Mouse (Mus musculus) forebrain, embryonic 10.5 days (tissue): ENCODE measurements around the gene Hoxd8. TPM values are rescaled to one million over a fixed set of nuclear protein-coding genes. Genes with fewer than 3 reads are reported as not detected.

Source experiments
- DNase-seq: peaks from one replicate; pipeline ENCODE4 v3.0.0-alpha.2; 2017; ENCODE audit warnings: low spot score; ENCODE audit errors: extremely low spot score
- H3K27ac ChIP-seq: fragments of 300-500 bp; sonication (generic); 2 replicates; pipeline ENCODE4 v1.5.1; 2016; ENCODE audit warnings: mild to moderate bottlenecking
- H3K27me3 ChIP-seq: fragments of 300-500 bp; sonication (generic); 2 replicates; pipeline ENCODE4 v1.6.1; 2016; ENCODE audit warnings: mild to moderate bottlenecking; ENCODE audit not compliant: poor library complexity, severe bottlenecking
- H3K36me3 ChIP-seq: fragments of 300-500 bp; sonication (generic); replicated peaks from 2 replicates; pipeline ENCODE4 v1.6.1; 2016; ENCODE audit warnings: mild to moderate bottlenecking, moderate library complexity
- H3K4me1 ChIP-seq: fragments of 300-500 bp; sonication (generic); 2 replicates; pipeline ENCODE4 v1.6.1; 2016
- H3K4me3 ChIP-seq: fragments of 300-500 bp; sonication (generic); 2 replicates; pipeline ENCODE4 v1.5.1; 2016; ENCODE audit warnings: mild to moderate bottlenecking, moderate library complexity
- H3K9me3 ChIP-seq: fragments of 300-500 bp; sonication (generic); 2 replicates; pipeline ENCODE4 v1.6.1; 2016; ENCODE audit warnings: mild to moderate bottlenecking, moderate library complexity
- WGBS: fragments of 180-500 bp; shearing (Covaris S2); methylation state at CpG from one replicate; pipeline ENCODE4 v1.1.7; 2016; 5-methylcytosine and 5-hydroxymethylcytosine counted together
- polyA plus RNA-seq: library from polyadenylated mRNA; unstranded; fragments of >200 nt; fragmentation: Nextera tagmentation; extraction: Ambion mirVana; gene quantifications from 2 replicates; pipeline ENCODE4 v1.2.1, GENCODE M21; 2016

The Hoxd8 gene
- polyA plus RNA-seq, 1 experiment from 2014 or later, result not detected

- H3K9me3 ChIP-seq, result no peaks in the 10 kb centered on the region
- peaks cover 100% of the 10 kb centered on the region for H3K27me3 ChIP-seq
- H3K4me1 ChIP-seq, result peaks cover 7% of the 10 kb centered on the region
- H3K36me3 ChIP-seq, result no peaks in the 10 kb centered on the region
- DNase-seq, result peak; percentile 45
- no peak overlapping the region for H3K27ac ChIP-seq
- no peak overlapping the region for H3K4me3 ChIP-seq
- WGBS, result under 1% methylated on average over 17 of the region's 17 CpGs
Measured at GRCm38 (mm10) chr2:74725171-74725570, 20.8 kb downstream of the Hoxd8 start.

- Histone ChIP-seq H3K4me3 (peak within 1 kb of the TSS; percentile 36), H3K27me3 (peaks cover 100% of the 10 kb centered on the region), H3K36me3 (no peaks in the 10 kb centered on the region), H3K27ac (no peak within 1 kb of the TSS), H3K9me3 (no peaks in the 10 kb centered on the region), H3K4me1 (peaks cover 7% of the 10 kb centered on the region)
- peak; percentile 34 for DNase-seq
- WGBS, result 3% methylated on average over 5 of the region's 5 CpGs
Measured at GRCm38 (mm10) chr2:74726551-74726950, 22.1 kb downstream of the Hoxd8 start, which contains the start of gene Gm28230. Gene Gm28230, plus strand, starts transcription at chr2:74726728.

DNA sequence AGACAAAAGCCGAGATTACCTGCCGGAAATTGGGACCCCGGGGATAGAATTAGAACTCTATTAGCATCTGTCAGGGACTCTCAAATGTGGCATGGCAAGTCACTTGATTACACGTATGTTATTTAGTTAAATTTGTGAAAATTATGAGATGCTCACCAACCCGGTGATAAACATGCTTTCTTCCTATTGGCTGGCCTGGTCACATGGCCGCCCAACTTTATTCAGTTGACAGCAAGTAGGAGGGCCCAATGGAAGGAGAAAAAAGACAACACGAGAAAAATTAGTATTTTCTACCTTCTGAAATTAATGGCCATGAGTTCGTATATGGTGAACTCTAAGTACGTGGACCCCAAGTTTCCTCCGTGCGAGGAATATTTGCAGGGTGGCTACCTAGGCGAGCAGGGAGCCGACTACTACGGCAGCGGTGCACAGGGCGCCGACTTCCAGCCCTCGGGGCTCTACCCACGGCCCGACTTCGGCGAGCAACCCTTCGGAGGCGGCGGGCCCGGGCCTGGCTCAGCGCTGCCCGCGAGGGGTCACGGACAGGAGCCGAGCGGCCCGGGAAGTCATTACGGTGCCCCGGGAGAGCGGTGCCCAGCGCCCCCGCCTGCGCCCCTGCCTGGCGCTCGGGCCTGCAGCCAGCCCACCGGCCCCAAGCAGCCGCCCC is 22.7 kb downstream of the Hoxd8 start:
- DNase-seq, result peak; percentile 40
- no peak overlapping the region for H3K27ac ChIP-seq

GRCm38 (mm10) chr2:74727640-74728302 is 23.4 kb downstream of the Hoxd8 start:
- under 1% methylated on average over 25 of the region's 25 CpGs for WGBS
- Histone ChIP-seq H3K27me3 (peaks cover 100% of the 10 kb centered on the region), H3K9me3 (no peaks in the 10 kb centered on the region), H3K36me3 (no peaks in the 10 kb centered on the region), H3K27ac (no peak overlapping the region), H3K4me1 (peaks cover 7% of the 10 kb centered on the region), H3K4me3 (peak overlapping the region; percentile 36)
- no peak for DNase-seq

More for the DNA sequence above, 22.7 kb downstream of the Hoxd8 start:
- H3K36me3 ChIP-seq, result no peaks in the 10 kb centered on the region
- no peaks in the 10 kb centered on the region for H3K9me3 ChIP-seq
- peaks cover 7% of the 10 kb centered on the region for H3K4me1 ChIP-seq
- WGBS, result under 1% methylated on average over 43 of the region's 43 CpGs
- H3K4me3 ChIP-seq, result peak overlapping the region; percentile 36
- H3K27me3 ChIP-seq, result peaks cover 100% of the 10 kb centered on the region

DNA sequence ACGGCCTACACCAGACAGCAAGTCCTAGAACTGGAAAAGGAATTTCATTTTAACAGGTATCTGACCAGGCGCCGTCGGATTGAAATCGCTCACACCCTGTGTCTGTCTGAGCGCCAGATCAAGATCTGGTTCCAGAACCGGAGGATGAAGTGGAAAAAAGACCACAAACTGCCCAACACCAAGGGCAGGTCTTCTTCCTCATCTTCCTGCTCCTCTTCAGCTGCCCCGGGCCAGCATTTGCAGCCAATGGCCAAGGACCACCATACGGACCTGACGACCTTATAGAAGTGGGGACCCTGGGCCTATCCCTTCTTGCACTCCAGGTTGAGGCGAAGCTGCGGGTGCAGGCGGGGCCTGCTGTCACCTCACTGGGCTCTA is 23.9 kb downstream of the Hoxd8 start:
- Histone ChIP-seq H3K9me3 (no peaks in the 10 kb centered on the region), H3K27me3 (peaks cover 100% of the 10 kb centered on the region), H3K4me1 (peaks cover 7% of the 10 kb centered on the region), H3K4me3 (no peak overlapping the region), H3K27ac (no peak overlapping the region), H3K36me3 (no peaks in the 10 kb centered on the region)
- WGBS, result 2% methylated on average over 13 of the region's 13 CpGs
- DNase-seq, result peak; percentile 36

DNA sequence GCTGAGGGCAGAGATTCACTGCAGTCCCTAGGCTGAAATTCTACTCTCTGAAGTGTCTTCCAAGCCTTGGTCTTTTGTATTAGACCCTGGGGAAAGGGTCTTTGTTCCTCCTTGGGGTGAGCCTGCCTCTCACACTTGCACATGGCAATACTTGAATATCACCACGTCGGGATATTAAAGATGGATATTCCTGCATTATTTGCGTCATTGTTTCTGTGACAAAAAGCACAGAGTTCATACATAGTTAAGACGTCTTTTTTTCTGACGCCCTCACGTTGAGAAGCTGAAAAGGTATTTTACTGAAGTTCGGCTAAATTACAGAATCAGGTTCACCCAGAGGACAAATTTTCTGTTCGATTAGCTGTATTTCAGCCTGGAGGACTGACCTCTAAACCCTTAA is 25.9 kb downstream of the Hoxd8 start:
- no peaks in the 10 kb centered on the region for H3K36me3 ChIP-seq
- peaks cover 7% of the 10 kb centered on the region for H3K4me1 ChIP-seq
- H3K27me3 ChIP-seq, result peaks cover 100% of the 10 kb centered on the region
- H3K9me3 ChIP-seq, result no peaks in the 10 kb centered on the region
- H3K27ac ChIP-seq, result no peak overlapping the region
- 1% methylated on average over 8 of the region's 8 CpGs for WGBS
- H3K4me3 ChIP-seq, result no peak overlapping the region
- no peak for DNase-seq

DNA sequence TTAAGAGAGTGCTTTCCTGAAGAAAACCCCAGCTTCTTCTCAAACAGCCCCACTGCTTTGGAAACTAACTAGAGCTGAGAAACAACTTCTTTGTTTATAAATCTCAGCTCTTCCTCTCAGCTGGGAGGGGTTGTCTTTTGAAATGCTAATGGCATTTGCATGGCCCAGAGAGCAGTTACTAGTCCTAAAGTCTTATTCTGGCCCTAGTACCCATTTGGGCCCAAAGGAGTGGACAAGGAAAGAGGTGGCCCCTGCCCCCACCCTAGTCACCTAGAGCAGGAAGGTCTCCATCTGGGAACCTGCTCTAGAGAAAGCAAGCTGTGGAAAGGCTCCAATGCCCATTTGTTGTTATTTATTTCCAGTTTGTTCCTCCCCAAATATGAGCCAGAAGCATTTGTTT is 26.6 kb downstream of the Hoxd8 start:
- no peaks in the 10 kb centered on the region for H3K9me3 ChIP-seq
- no peak for DNase-seq
- H3K27ac ChIP-seq, result no peak overlapping the region
- H3K4me1 ChIP-seq, result peaks cover 11% of the 10 kb centered on the region
- no peak overlapping the region for H3K4me3 ChIP-seq
- no peaks in the 10 kb centered on the region for H3K36me3 ChIP-seq
- H3K27me3 ChIP-seq, result peaks cover 100% of the 10 kb centered on the region

DNA sequence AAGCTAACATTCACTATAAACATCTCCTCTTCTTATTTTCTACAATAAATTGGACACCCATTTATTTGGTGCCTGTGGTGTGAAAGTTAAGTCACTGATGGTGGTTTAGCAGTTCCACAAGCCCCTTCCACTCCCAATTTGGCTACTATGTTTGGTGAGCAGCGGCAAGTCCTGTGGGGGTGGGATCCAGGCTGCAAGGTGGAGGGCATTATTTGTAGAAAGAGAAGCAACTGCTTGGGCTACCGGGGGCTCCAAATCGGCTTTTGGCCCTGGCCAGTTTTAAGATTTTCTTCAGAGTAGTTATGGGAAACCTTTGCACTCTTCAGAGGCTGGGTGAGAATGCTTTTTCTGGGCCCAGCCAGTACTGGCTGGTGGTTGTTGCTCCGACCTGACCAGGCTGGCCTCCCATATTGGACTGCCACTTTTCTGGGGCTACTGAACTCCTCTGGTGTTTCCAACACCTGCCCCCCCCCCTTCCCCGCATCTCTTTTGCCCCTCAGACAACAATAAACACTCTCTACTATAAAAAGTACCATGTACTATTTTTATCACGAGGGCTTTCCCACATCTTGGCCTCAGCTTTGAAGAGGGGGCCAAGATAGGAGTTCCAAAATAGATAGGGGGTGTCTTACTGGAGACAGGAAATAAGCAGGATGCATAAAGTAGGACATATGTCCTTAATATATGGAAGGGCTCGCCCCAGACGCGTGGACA is 27.5 kb downstream of the Hoxd8 start:
- peak; percentile 37 for DNase-seq
- Histone ChIP-seq H3K36me3 (no peaks in the 10 kb centered on the region), H3K4me3 (no peak overlapping the region), H3K4me1 (peaks cover 14% of the 10 kb centered on the region), H3K27ac (no peak overlapping the region), H3K27me3 (peaks cover 100% of the 10 kb centered on the region), H3K9me3 (no peaks in the 10 kb centered on the region)
- 4% methylated on average over 9 of the region's 9 CpGs for WGBS

DNA sequence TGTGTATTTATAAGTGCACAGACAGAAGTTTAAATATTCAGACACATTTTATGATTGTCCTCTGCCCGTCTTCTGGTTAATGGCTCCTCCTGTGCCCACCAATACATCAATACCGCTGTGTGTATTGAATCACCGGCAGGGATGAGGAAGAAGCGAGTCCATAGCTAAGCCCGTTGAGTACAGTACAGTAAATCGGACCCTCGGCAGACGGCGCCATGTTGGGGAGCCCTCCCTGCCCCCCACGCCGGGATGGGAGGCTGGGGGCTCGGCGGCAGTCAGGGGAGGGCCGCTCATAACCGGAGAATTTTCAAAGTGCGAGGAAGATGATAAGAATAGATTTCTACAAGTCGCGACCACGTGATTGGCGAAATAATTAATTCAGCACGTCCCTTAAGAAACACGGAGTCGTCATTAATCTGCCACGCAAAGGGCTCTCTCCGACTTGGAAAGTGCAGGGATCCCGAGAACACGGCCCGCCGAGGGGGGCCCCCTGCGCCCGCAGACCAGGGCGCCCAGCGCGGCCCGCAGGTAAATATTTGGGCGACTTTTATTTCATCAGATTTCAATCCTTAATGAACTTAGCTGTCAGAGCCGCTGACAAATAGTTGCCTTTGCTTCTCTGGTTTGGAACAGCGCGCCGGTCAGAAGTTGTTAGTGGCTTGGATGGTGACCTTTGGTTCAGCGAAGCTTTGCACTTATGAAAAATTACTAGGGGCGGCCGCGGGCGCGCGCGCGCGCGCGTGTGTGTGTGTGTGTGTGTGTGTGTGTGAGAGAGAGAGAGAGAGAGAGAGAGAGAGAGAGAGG is 28.3 kb downstream of the Hoxd8 start:
- H3K36me3 ChIP-seq, result no peaks in the 10 kb centered on the region
- WGBS, result under 1% methylated on average over 52 of the region's 52 CpGs
- DNase-seq, result peak; percentile 43
- H3K9me3 ChIP-seq, result no peaks in the 10 kb centered on the region
- peaks cover 100% of the 10 kb centered on the region for H3K27me3 ChIP-seq
- H3K4me1 ChIP-seq, result peaks cover 7% of the 10 kb centered on the region
- H3K4me3 ChIP-seq, result no peak overlapping the region
- no peak overlapping the region for H3K27ac ChIP-seq

GRCm38 (mm10) chr2:74733317-74733661 is 28.9 kb downstream of the Hoxd8 start:
- H3K4me3 ChIP-seq, result no peak overlapping the region
- no peaks in the 10 kb centered on the region for H3K9me3 ChIP-seq
- no peaks in the 10 kb centered on the region for H3K36me3 ChIP-seq
- DNase-seq, result no peak
- no peak overlapping the region for H3K27ac ChIP-seq
- WGBS, result 0% methylated on average over 16 of the region's 16 CpGs
- peaks cover 7% of the 10 kb centered on the region for H3K4me1 ChIP-seq
- peaks cover 100% of the 10 kb centered on the region for H3K27me3 ChIP-seq

GRCm38 (mm10) chr2:74733765-74734164 is 29.4 kb downstream of the Hoxd8 start:
- WGBS, result 1% methylated on average over 6 of the region's 6 CpGs
- peaks cover 7% of the 10 kb centered on the region for H3K4me1 ChIP-seq
- peaks cover 100% of the 10 kb centered on the region for H3K27me3 ChIP-seq
- H3K9me3 ChIP-seq, result no peaks in the 10 kb centered on the region
- H3K27ac ChIP-seq, result no peak overlapping the region
- DNase-seq, result peak; percentile 34
- no peak overlapping the region for H3K4me3 ChIP-seq
- no peaks in the 10 kb centered on the region for H3K36me3 ChIP-seq

DNA sequence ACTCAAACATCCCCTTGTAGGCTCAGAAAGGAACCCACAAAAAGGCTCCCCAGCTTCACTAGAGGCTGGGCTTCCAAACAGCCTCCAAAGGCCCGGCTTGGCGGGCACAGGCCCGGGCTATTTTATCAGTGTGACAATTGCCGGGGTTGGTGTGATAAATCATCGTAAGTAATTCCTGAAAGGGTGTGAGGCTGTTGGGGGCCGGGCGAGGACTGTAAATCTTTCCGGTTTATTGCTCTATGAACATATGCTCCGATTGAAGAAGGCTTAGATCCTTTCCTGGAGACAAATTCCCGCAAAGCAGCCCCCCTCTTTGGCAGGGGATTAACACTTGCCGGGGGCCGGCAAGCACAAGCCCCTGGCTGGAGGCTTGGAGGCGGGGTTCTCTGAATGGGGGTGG is 30.0 kb downstream of the Hoxd8 start:
- Histone ChIP-seq H3K9me3 (no peaks in the 10 kb centered on the region), H3K27me3 (peaks cover 100% of the 10 kb centered on the region), H3K4me1 (peaks cover 7% of the 10 kb centered on the region), H3K36me3 (no peaks in the 10 kb centered on the region), H3K4me3 (no peak overlapping the region), H3K27ac (no peak overlapping the region)
- WGBS, result 1% methylated on average over 13 of the region's 13 CpGs
- DNase-seq, result no peak
